Mouse (Mus musculus): ENCODE results near the gene Gfy. TPM values are rescaled to one million over a fixed set of nuclear protein-coding genes. Genes with fewer than 3 reads are reported as not detected.
A peak's percentile ranks its signal among the peaks of the same experiment; 100 is the strongest.

The Gfy gene
- total and polyA plus RNA-seq, 2 experiments from 2014 or later, result not detected

GRCm38 (mm10) chr7:45189600-45189999 lies 10.2 kb upstream of the Gfy start:
- H3K9me3 ChIP-seq (replicated peaks; ENCODE audit: control insufficient read depth, low read length), result no peaks in the 10 kb centered on the region
- H3K4me1 ChIP-seq (ENCODE audit: control insufficient read depth, insufficient read depth), result no peaks in the 10 kb centered on the region
- no peak for ATAC-seq (ENCODE audit: insufficient read depth, low read depth)
- H3K9ac ChIP-seq (replicated peaks; ENCODE audit: low read depth, low read length), result no peak overlapping the region
- peaks cover 45% of the 10 kb centered on the region for H3K27me3 ChIP-seq (ENCODE audit: control insufficient read depth, insufficient read depth, low read length)
- H3K4me2 ChIP-seq (ENCODE audit: low read depth, low read length), result no peak overlapping the region
- TF ChIP-seq EP300 (IDR thresholded peaks at IDR 0.05; ENCODE audit: low read depth) (no peak), CTCF (IDR thresholded peaks at IDR 0.05; ENCODE audit: low read depth) (no peak)
- H3K36me3 ChIP-seq (replicated peaks; ENCODE audit: control insufficient read depth, insufficient read depth, low read length), result no peaks in the 10 kb centered on the region
- WGBS, result 51% methylated on average over 16 of the region's 16 CpGs
- H3K27ac ChIP-seq (ENCODE audit: low read depth), result no peak overlapping the region
- DNase-seq (ENCODE audit: low spot score), result no peak
- H3K4me3 ChIP-seq (ENCODE audit: low read depth, low read length), result no peak overlapping the region

- ATAC-seq (ENCODE audit: insufficient read depth, low read depth), result no peak
- Histone ChIP-seq H3K9ac (replicated peaks; ENCODE audit: low read depth, low read length) (no peak overlapping the region), H3K4me2 (ENCODE audit: low read depth, low read length) (no peak overlapping the region), H3K27ac (ENCODE audit: low read depth) (no peak overlapping the region), H3K36me3 (replicated peaks; ENCODE audit: control insufficient read depth, insufficient read depth, low read length) (no peaks in the 10 kb centered on the region), H3K9me3 (replicated peaks; ENCODE audit: control insufficient read depth, low read length) (no peaks in the 10 kb centered on the region), H3K4me3 (ENCODE audit: low read depth, low read length) (no peak overlapping the region), H3K4me1 (ENCODE audit: control insufficient read depth, insufficient read depth) (0 out of 2 replicates have a peak, but pooled peaks cover 7% of the 10 kb centered on the region), H3K27me3 (ENCODE audit: control insufficient read depth, insufficient read depth, low read length) (peaks cover 82% of the 10 kb centered on the region)
- WGBS, result 69% methylated on average over 7 of the region's 7 CpGs
- no peak for TF ChIP-seq CTCF (IDR thresholded peaks at IDR 0.05; ENCODE audit: low read depth)
- TF ChIP-seq EP300 (IDR thresholded peaks at IDR 0.05; ENCODE audit: low read depth), result no peak
- no peak for DNase-seq (ENCODE audit: low spot score)
Measured at GRCm38 (mm10) chr7:45185921-45186320, 6.6 kb upstream of the Gfy start.

GRCm38 (mm10) chr7:45183672-45184071 lies 4.3 kb upstream of the Gfy start:
- 68% methylated on average over 7 of the region's 7 CpGs for WGBS
- 0 out of 2 replicates have a peak, but pooled peaks cover 7% of the 10 kb centered on the region for H3K4me1 ChIP-seq (ENCODE audit: control insufficient read depth, insufficient read depth)
- H3K4me2 ChIP-seq (ENCODE audit: low read depth, low read length), result no peak overlapping the region
- no peak overlapping the region for H3K27ac ChIP-seq (ENCODE audit: low read depth)
- no peak overlapping the region for H3K9ac ChIP-seq (replicated peaks; ENCODE audit: low read depth, low read length)
- no peak for TF ChIP-seq CTCF (IDR thresholded peaks at IDR 0.05; ENCODE audit: low read depth)
- TF ChIP-seq EP300 (IDR thresholded peaks at IDR 0.05; ENCODE audit: low read depth), result no peak
- DNase-seq (ENCODE audit: low spot score) (no peak), ATAC-seq (ENCODE audit: insufficient read depth, low read depth) (no peak)
- H3K9me3 ChIP-seq (replicated peaks; ENCODE audit: control insufficient read depth, low read length), result no peaks in the 10 kb centered on the region
- no peaks in the 10 kb centered on the region for H3K36me3 ChIP-seq (replicated peaks; ENCODE audit: control insufficient read depth, insufficient read depth, low read length)
- H3K4me3 ChIP-seq (ENCODE audit: low read depth, low read length), result no peak overlapping the region
- peaks cover 92% of the 10 kb centered on the region for H3K27me3 ChIP-seq (ENCODE audit: control insufficient read depth, insufficient read depth, low read length)

- Histone ChIP-seq H3K9ac (replicated peaks; ENCODE audit: low read depth, low read length) (no peak overlapping the region), H3K4me3 (ENCODE audit: low read depth, low read length) (peak overlapping the region; percentile 31), H3K36me3 (replicated peaks; ENCODE audit: control insufficient read depth, insufficient read depth, low read length) (no peaks in the 10 kb centered on the region), H3K27ac (ENCODE audit: low read depth) (no peak overlapping the region), H3K4me2 (ENCODE audit: low read depth, low read length) (peak overlapping the region; percentile 60), H3K4me1 (ENCODE audit: control insufficient read depth, insufficient read depth) (0 out of 2 replicates have a peak, but pooled peaks cover 7% of the 10 kb centered on the region), H3K27me3 (ENCODE audit: control insufficient read depth, insufficient read depth, low read length) (peaks cover 98% of the 10 kb centered on the region), H3K9me3 (replicated peaks; ENCODE audit: control insufficient read depth, low read length) (no peaks in the 10 kb centered on the region)
- DNase-seq (ENCODE audit: low spot score), result no peak
- peak; percentile 18; the same call in 1 of the 2 replicates for ATAC-seq (ENCODE audit: insufficient read depth, low read depth)
- TF ChIP-seq CTCF (IDR thresholded peaks at IDR 0.05; ENCODE audit: low read depth), result no peak
- TF ChIP-seq EP300 (IDR thresholded peaks at IDR 0.05; ENCODE audit: low read depth), result no peak
- 9% methylated on average over 11 of the region's 11 CpGs for WGBS
Measured at GRCm38 (mm10) chr7:45182606-45183005, 3.2 kb upstream of the Gfy start.

DNA sequence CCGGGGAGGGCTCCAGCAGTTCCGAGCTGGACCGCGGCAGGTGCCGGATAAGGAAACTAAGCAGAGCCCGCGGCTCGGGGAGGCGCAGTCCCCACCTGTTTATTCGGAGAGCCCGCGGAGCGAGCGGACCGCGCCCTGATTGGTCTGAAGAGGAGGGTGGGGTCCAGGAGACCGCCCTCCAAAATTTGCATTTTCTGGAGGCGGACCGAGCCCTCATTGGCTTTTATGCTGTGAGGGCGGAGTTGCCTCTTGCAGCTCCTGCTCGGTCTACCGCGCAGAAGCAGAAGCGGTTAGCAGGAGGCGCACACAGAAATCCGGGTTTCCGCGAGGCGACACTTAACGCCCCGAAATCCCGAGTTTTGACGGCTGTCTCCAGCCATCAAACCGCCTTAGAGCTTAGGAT lies 2.8 kb upstream of the Gfy start:
- no peak overlapping the region for H3K27ac ChIP-seq (ENCODE audit: low read depth)
- ATAC-seq (ENCODE audit: insufficient read depth, low read depth), result peak; percentile 92

DNA sequence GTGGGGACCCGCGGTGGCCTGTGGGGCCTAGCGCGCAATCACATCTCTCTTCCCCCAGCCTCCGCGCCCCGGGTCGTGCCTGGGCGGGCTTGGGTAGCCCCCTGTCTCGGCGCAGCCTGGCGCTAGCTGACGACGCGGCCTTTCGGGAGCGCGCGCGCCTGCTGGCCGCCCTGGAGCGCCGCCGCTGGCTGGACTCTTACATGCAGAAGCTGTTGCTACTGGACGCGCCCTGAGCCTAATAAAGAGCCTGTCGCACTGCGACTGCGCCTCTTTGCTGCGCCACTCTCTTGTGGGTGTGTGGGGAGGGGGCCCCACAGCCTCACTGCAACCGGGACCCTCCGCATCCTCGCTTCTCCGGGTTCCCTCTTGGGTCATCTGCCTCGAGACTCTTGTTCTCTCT lies 2.2 kb upstream of the Gfy start:
- H3K9me3 ChIP-seq (replicated peaks; ENCODE audit: control insufficient read depth, low read length), result no peaks in the 10 kb centered on the region
- DNase-seq (ENCODE audit: low spot score) (no peak), ATAC-seq (ENCODE audit: insufficient read depth, low read depth) (no peak)
- H3K27me3 ChIP-seq (ENCODE audit: control insufficient read depth, insufficient read depth, low read length), result peaks cover 99% of the 10 kb centered on the region
- peak overlapping the region; percentile 60 for H3K4me2 ChIP-seq (ENCODE audit: low read depth, low read length)
- 0 out of 2 replicates have a peak, but pooled peaks cover 7% of the 10 kb centered on the region for H3K4me1 ChIP-seq (ENCODE audit: control insufficient read depth, insufficient read depth)
- WGBS, result 5% methylated on average over 35 of the region's 35 CpGs
- H3K4me3 ChIP-seq (ENCODE audit: low read depth, low read length), result peak overlapping the region; percentile 31
- H3K9ac ChIP-seq (replicated peaks; ENCODE audit: low read depth, low read length), result no peak overlapping the region
- H3K36me3 ChIP-seq (replicated peaks; ENCODE audit: control insufficient read depth, insufficient read depth, low read length), result no peaks in the 10 kb centered on the region
- TF ChIP-seq CTCF (IDR thresholded peaks at IDR 0.05; ENCODE audit: low read depth) (no peak), EP300 (IDR thresholded peaks at IDR 0.05; ENCODE audit: low read depth) (no peak)
- no peak overlapping the region for H3K27ac ChIP-seq (ENCODE audit: low read depth)

More for the DNA sequence above, 2.8 kb upstream of the Gfy start:
- DNase-seq (ENCODE audit: low spot score), result peak; percentile 88
- H3K9ac ChIP-seq (replicated peaks; ENCODE audit: low read depth, low read length), result no peak overlapping the region
- peaks cover 99% of the 10 kb centered on the region for H3K27me3 ChIP-seq (ENCODE audit: control insufficient read depth, insufficient read depth, low read length)
- H3K36me3 ChIP-seq (replicated peaks; ENCODE audit: control insufficient read depth, insufficient read depth, low read length), result no peaks in the 10 kb centered on the region
- TF ChIP-seq EP300 (IDR thresholded peaks at IDR 0.05; ENCODE audit: low read depth) (no peak), CTCF (IDR thresholded peaks at IDR 0.05; ENCODE audit: low read depth) (no peak)
- no peaks in the 10 kb centered on the region for H3K9me3 ChIP-seq (replicated peaks; ENCODE audit: control insufficient read depth, low read length)
- 0 out of 2 replicates have a peak, but pooled peaks cover 7% of the 10 kb centered on the region for H3K4me1 ChIP-seq (ENCODE audit: control insufficient read depth, insufficient read depth)
- peak overlapping the region; percentile 60 for H3K4me2 ChIP-seq (ENCODE audit: low read depth, low read length)
- under 1% methylated on average over 34 of the region's 34 CpGs for WGBS
- H3K4me3 ChIP-seq (ENCODE audit: low read depth, low read length), result peak overlapping the region; percentile 31

Data from heart, postnatal 0 days (tissue).